8 mouse cellular contexts compared by ENCODE assay signal in the genomic region with DNA sequence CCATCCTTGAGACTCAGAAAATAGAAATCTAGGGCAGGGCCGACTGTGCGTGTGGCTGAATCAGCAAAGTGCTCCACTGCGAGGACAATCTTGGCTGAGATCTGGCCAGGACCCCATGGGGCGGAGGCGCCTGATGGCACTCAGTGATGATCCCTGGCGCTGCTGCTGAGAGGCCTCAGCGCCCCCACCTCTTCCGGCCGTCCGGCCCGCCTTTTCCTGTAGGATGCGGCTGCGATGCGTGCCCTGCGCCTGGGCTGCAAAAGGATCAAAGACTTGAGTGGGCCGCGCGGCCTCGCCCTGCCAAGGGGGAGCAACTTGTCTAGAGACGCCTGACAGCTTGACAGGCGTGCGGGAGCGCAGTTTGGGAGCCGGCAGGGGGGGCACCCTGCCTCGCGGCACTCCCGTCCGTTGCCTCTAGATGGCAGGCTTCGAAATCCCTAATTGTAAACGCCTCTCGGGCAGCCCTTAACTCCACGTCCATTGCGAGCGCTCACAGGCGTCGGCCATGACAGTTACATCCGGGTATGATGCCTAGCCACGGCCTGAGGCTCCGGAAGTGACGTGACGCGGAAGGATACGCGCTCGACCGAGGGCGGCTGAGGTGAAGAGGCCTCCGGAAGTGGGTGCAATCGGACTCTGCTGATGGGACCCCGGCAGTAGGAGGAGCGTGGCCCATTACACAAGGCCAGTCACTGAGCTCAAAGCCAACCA. TPM values are rescaled to one million over a fixed set of nuclear protein-coding genes. Genes with fewer than 3 reads are reported as not detected.
DNase-seq lines count a peak whose midpoint lies in the region; ATAC-seq and TF ChIP-seq lines count a peak whose summit lies in the region.

No protein-coding gene starts in this region.

- TF ChIP-seq CTCF in liver, adult 2 months (IDR thresholded peaks at IDR 0.05; ENCODE audit: low read depth, low read length), result peak; percentile 53

- H3K9me3 ChIP-seq in forebrain, embryonic 11.5 days (ENCODE audit: control insufficient read depth, low read length), result no peaks in the 10 kb centered on the region
- no peaks in the 10 kb centered on the region for H3K9me3 ChIP-seq in heart, embryonic 15.5 days (replicated peaks)

- peak overlapping the region; percentile 60 for H3K4me2 ChIP-seq in forebrain, embryonic 11.5 days (ENCODE audit: low read depth, low read length, severe bottlenecking)
- H3K4me2 ChIP-seq in heart, embryonic 15.5 days, result peak overlapping the region; percentile 84

- H3K4me3 ChIP-seq in forebrain, embryonic 11.5 days (ENCODE audit: low read depth, low read length), result peak overlapping the region; percentile 41
- peak overlapping the region; percentile 58 for H3K4me3 ChIP-seq in heart, embryonic 15.5 days
- H3K4me3 ChIP-seq in liver, adult 2 months (ENCODE audit: insufficient read depth, low read depth, low read length), result peak overlapping the region; percentile 63

- TF ChIP-seq POLR2A in liver, adult 2 months (IDR thresholded peaks at IDR 0.05; ENCODE audit: extremely low read depth, insufficient read depth, low read length), result 0 out of 2 replicates have a peak, but pooled peaks have one; percentile 15

- DNase-seq in CD4-positive, CD25-positive, alpha-beta regulatory T cell, adult 2 months (ENCODE audit: low read depth, low spot score), result peak; percentile 93
- peak; percentile 87 for DNase-seq in c-Kit-positive CD71-positive TER-119-positive erythroid progenitor cells, embryonic 14.5 days (ENCODE audit: low spot score)
- peak; percentile 97 for DNase-seq in forebrain, embryonic 11.5 days (ENCODE audit: low spot score)
- peak; percentile 94 for DNase-seq in kidney, postnatal 10 days
- peak; percentile 61 for DNase-seq in liver, adult 2 months (ENCODE audit: extremely low read depth, low read depth, low spot score)
- DNase-seq in spleen, postnatal 36 days (ENCODE audit: low spot score in 2 of 2), result peak; percentile 80 to 84

- peak overlapping the region; percentile 58 for H3K9ac ChIP-seq in forebrain, embryonic 11.5 days (ENCODE audit: low read length)
- H3K9ac ChIP-seq in heart, embryonic 15.5 days, result 0 out of 2 replicates have a peak overlapping the region, but pooled peaks have one; percentile 39
- peak overlapping the region; percentile 0; the same call in 1 of the 2 replicates for H3K9ac ChIP-seq in liver, adult 2 months (ENCODE audit: low read depth, low read length)

- H3K27ac ChIP-seq in forebrain, embryonic 11.5 days (ENCODE audit: low read depth, low read length), result peak overlapping the region; percentile 74
- H3K27ac ChIP-seq in heart, embryonic 15.5 days, result peak overlapping the region; percentile 65
- no peak overlapping the region for H3K27ac ChIP-seq in liver, adult 2 months (replicated peaks; ENCODE audit: insufficient read depth, low read depth, low read length)

- no peaks in the 10 kb centered on the region for H3K4me1 ChIP-seq in forebrain, embryonic 11.5 days (replicated peaks; ENCODE audit: control insufficient read depth, insufficient read depth, low read length)
- H3K4me1 ChIP-seq in heart, embryonic 15.5 days (replicated peaks), result peaks cover 4% of the 10 kb centered on the region; the same call in 1 of the 2 replicates
- no peaks in the 10 kb centered on the region for H3K4me1 ChIP-seq in liver, adult 2 months (ENCODE audit: control insufficient read depth, insufficient read depth, low read length)

- H3K27me3 ChIP-seq in forebrain, embryonic 11.5 days (ENCODE audit: control insufficient read depth, insufficient read depth, low read length), result peaks cover 15% of the 10 kb centered on the region
- peaks cover 52% of the 10 kb centered on the region for H3K27me3 ChIP-seq in heart, embryonic 15.5 days
- H3K27me3 ChIP-seq in liver, adult 2 months (ENCODE audit: control insufficient read depth, insufficient read depth, low read length), result peaks cover 3% of the 10 kb centered on the region; the same call in 1 of the 2 replicates

- no peaks in the 10 kb centered on the region for H3K79me2 ChIP-seq in liver, adult 2 months (ENCODE audit: control insufficient read depth, insufficient read depth, low read length)

- WGBS in forebrain, embryonic 11.5 days, result 1% methylated on average over 51 of the region's 51 CpGs
- WGBS in heart, embryonic 15.5 days, result 2% methylated on average over 51 of the region's 51 CpGs
- WGBS in liver, adult 2 months, result 10% methylated on average over 51 of the region's 51 CpGs

- ATAC-seq in forebrain, embryonic 11.5 days (replicated peaks; ENCODE audit: low FRiP score), result peak; percentile 98
- ATAC-seq in heart, embryonic 15.5 days (replicated peaks; ENCODE audit: insufficient number of reproducible peaks, insufficient read depth, low FRiP score, low read depth), result peak; percentile 93
- peak; percentile 98 for ATAC-seq in monocyte, adult 5-6 weeks (replicated peaks; ENCODE audit: insufficient number of reproducible peaks, low FRiP score, low TSS enrichment, poor library complexity, severe bottlenecking)

- H3K36me3 ChIP-seq in forebrain, embryonic 11.5 days (ENCODE audit: control insufficient read depth, insufficient read depth, low read length), result no peaks in the 10 kb centered on the region
- H3K36me3 ChIP-seq in heart, embryonic 15.5 days, result no peaks in the 10 kb centered on the region
- no peaks in the 10 kb centered on the region for H3K36me3 ChIP-seq in liver, adult 2 months (ENCODE audit: control insufficient read depth, insufficient read depth, low read length)

RNA-seq across cellular contexts. Expression of a gene that starts 21.4 kb away (rescaled TPM):
- 16.1 and 16.2 TPM in 2 replicates for polyA plus RNA-seq in forebrain, embryonic 11.5 days (2014; fragmentation: Nextera tagmentation; extraction: Ambion mirVana)
- polyA plus RNA-seq in heart, embryonic 15.5 days (2015; fragmentation: Nextera tagmentation; extraction: Ambion mirVana), result 5.0 and 5.9 TPM in 2 replicates
- 6.7 and 7.0 TPM in 2 replicates for total RNA-seq in liver, adult 2 months (2014; rRNA removed)
- 0.22 and 0.51 TPM in 2 replicates for polyA plus RNA-seq in liver, adult 2 months (2012; rRNA removed)
- total RNA-seq in monocyte, adult 5-6 weeks (2017), result 22.6 to 29.1 TPM (median 24.2 TPM) in 3 replicates

RNA-seq across cellular contexts. Expression of a gene that starts 42.0 kb away (rescaled TPM):
- polyA plus RNA-seq in forebrain, embryonic 11.5 days (2014; fragmentation: Nextera tagmentation; extraction: Ambion mirVana), result 36.4 and 43.3 TPM in 2 replicates
- polyA plus RNA-seq in heart, embryonic 15.5 days (2015; fragmentation: Nextera tagmentation; extraction: Ambion mirVana), result 5.5 and 7.2 TPM in 2 replicates
- 1.0 and 1.1 TPM in 2 replicates for total RNA-seq in liver, adult 2 months (2014; rRNA removed)
- 2.4 and 3.1 TPM in 2 replicates for polyA plus RNA-seq in liver, adult 2 months (2012; rRNA removed)
- total RNA-seq in monocyte, adult 5-6 weeks (2017), result 4.8 to 11.1 TPM (median 4.9 TPM) in 3 replicates

Comparison
In these comparisons a context has a peak if more than half of its experiments do, and no peak if none do; other contexts are left out.
1. H3K9ac ChIP-seq: peak in every context shown above with its lines; median percentile 58 in forebrain, embryonic 11.5 days; 39 in heart, embryonic 15.5 days; 0 in liver, adult 2 months.